Mouse (Mus musculus): ENCODE data around the gene Gpr18. TPM values are rescaled to one million over a fixed set of nuclear protein-coding genes. Genes with fewer than 3 reads are reported as not detected.
A peak's percentile ranks its signal among the peaks of the same experiment; 100 is the strongest.
"Not testable (repeated sequence)": the region's sequence is repeated elsewhere in the genome, so short reads cannot be mapped to it uniquely, and the experiment has no call there.

Gene Gpr18
- total RNA-seq, 1 experiment from 2014 or later, result 31.4 TPM

GRCm38 (mm10) chr14:121901511-121901910 is 14.1 kb downstream of the Gpr18 start:
- ATAC-seq (replicated peaks; ENCODE audit: insufficient number of reproducible peaks, low FRiP score, low TSS enrichment, poor library complexity, severe bottlenecking), result no peak

- ATAC-seq (replicated peaks; ENCODE audit: insufficient number of reproducible peaks, low FRiP score, low TSS enrichment, poor library complexity, severe bottlenecking), result no peak
Measured at GRCm38 (mm10) chr14:121899071-121899470, 16.5 kb downstream of the Gpr18 start.

- ATAC-seq (replicated peaks; ENCODE audit: insufficient number of reproducible peaks, low FRiP score, low TSS enrichment, poor library complexity, severe bottlenecking), result peak; percentile 44
Measured at GRCm38 (mm10) chr14:121898509-121898908, 17.1 kb downstream of the Gpr18 start.

- ATAC-seq (replicated peaks; ENCODE audit: insufficient number of reproducible peaks, low FRiP score, low TSS enrichment, poor library complexity, severe bottlenecking), result no peak
Measured at GRCm38 (mm10) chr14:121897773-121898172, 17.8 kb downstream of the Gpr18 start.

- no peak for ATAC-seq (replicated peaks; ENCODE audit: insufficient number of reproducible peaks, low FRiP score, low TSS enrichment, poor library complexity, severe bottlenecking)
Measured at GRCm38 (mm10) chr14:121896126-121897090, 19.2 kb downstream of the Gpr18 start.

GRCm38 (mm10) chr14:121895316-121895715 is 20.3 kb downstream of the Gpr18 start:
- no peak for ATAC-seq (replicated peaks; ENCODE audit: insufficient number of reproducible peaks, low FRiP score, low TSS enrichment, poor library complexity, severe bottlenecking)

GRCm38 (mm10) chr14:121894511-121895135 is 21.0 kb downstream of the Gpr18 start:
- ATAC-seq (replicated peaks; ENCODE audit: insufficient number of reproducible peaks, low FRiP score, low TSS enrichment, poor library complexity, severe bottlenecking), result peak; percentile 36; the same call in 1 of the 2 replicates

- ATAC-seq (replicated peaks; ENCODE audit: insufficient number of reproducible peaks, low FRiP score, low TSS enrichment, poor library complexity, severe bottlenecking), result no peak
Measured at GRCm38 (mm10) chr14:121893747-121894146, 21.8 kb downstream of the Gpr18 start.

GRCm38 (mm10) chr14:121884150-121884797 is 31.3 kb downstream of the Gpr18 start:
- peak; percentile 37; the same call in 1 of the 2 replicates for ATAC-seq (replicated peaks; ENCODE audit: insufficient number of reproducible peaks, low FRiP score, low TSS enrichment, poor library complexity, severe bottlenecking)

- ATAC-seq (replicated peaks; ENCODE audit: insufficient number of reproducible peaks, low FRiP score, low TSS enrichment, poor library complexity, severe bottlenecking), result no peak
Measured at GRCm38 (mm10) chr14:121881211-121881610, 34.4 kb downstream of the Gpr18 start.

- no peak for ATAC-seq (replicated peaks; ENCODE audit: insufficient number of reproducible peaks, low FRiP score, low TSS enrichment, poor library complexity, severe bottlenecking)
Measured at GRCm38 (mm10) chr14:121879266-121879840, 36.2 kb downstream of the Gpr18 start.

GRCm38 (mm10) chr14:121878859-121879206 is 36.7 kb downstream of the Gpr18 start:
- ATAC-seq (replicated peaks; ENCODE audit: insufficient number of reproducible peaks, low FRiP score, low TSS enrichment, poor library complexity, severe bottlenecking), result no peak

GRCm38 (mm10) chr14:121878176-121878858 is 37.3 kb downstream of the Gpr18 start, which contains the start of gene Ubac2:
Gene Ubac2, plus strand, starts transcription at chr14:121878620.
- peak; percentile 90 for ATAC-seq (replicated peaks; ENCODE audit: insufficient number of reproducible peaks, low FRiP score, low TSS enrichment, poor library complexity, severe bottlenecking)

- ATAC-seq (replicated peaks; ENCODE audit: insufficient number of reproducible peaks, low FRiP score, low TSS enrichment, poor library complexity, severe bottlenecking), result no peak
Measured at GRCm38 (mm10) chr14:121877640-121878039, 37.9 kb downstream of the Gpr18 start.

GRCm38 (mm10) chr14:121876860-121877259 is 38.7 kb downstream of the Gpr18 start:
- no peak for ATAC-seq (replicated peaks; ENCODE audit: insufficient number of reproducible peaks, low FRiP score, low TSS enrichment, poor library complexity, severe bottlenecking)

- ATAC-seq (replicated peaks; ENCODE audit: insufficient number of reproducible peaks, low FRiP score, low TSS enrichment, poor library complexity, severe bottlenecking), result not testable (repeated sequence)
Measured at GRCm38 (mm10) chr14:121876190-121876589, 39.4 kb downstream of the Gpr18 start.

- no peak for ATAC-seq (replicated peaks; ENCODE audit: insufficient number of reproducible peaks, low FRiP score, low TSS enrichment, poor library complexity, severe bottlenecking)
Measured at GRCm38 (mm10) chr14:121873646-121874045, 41.9 kb downstream of the Gpr18 start.

GRCm38 (mm10) chr14:121873172-121873571 is 42.4 kb downstream of the Gpr18 start:
- ATAC-seq (replicated peaks; ENCODE audit: insufficient number of reproducible peaks, low FRiP score, low TSS enrichment, poor library complexity, severe bottlenecking), result peak; percentile 52

All from monocyte, adult 5-6 weeks (primary cell).